Mouse (Mus musculus) CH12.LX (cell line): ENCODE measurements around the gene Zfp3.

ENCODE experiments used
- CHD1 ChIP-seq: IDR thresholded peaks from 2 replicates; pipeline ENCODE4 v1.6.1; 2012; ENCODE audit warnings: low read depth, low read length, improper control_type of control experiment, inconsistent platforms
- CTCF ChIP-seq, 2 experiments: IDR thresholded peaks in 1 of 2; conservative IDR thresholded peaks in 1 of 2; 2 replicates each; pipeline ENCODE4 v1.5.1; 2011 to 2012; ENCODE audit warnings: low read depth in 2 of 2, low read length in 2 of 2, improper control_type of control experiment in 1 of 2, inconsistent platforms in 1 of 2, mild to moderate bottlenecking in 1 of 2, moderate library complexity in 1 of 2
- EP300 ChIP-seq: IDR thresholded peaks from 2 replicates; pipeline ENCODE4 v1.6.1; 2011; ENCODE audit warnings: low read length, improper control_type of control experiment
- MEF2A ChIP-seq: IDR thresholded peaks from 2 replicates; pipeline ENCODE4 v1.6.1; 2014; ENCODE audit warnings: low read depth, mild to moderate bottlenecking, inconsistent platforms, low read length, improper control_type of control experiment, borderline replicate concordance
- MXI1 ChIP-seq: IDR thresholded peaks from 2 replicates; pipeline ENCODE4 v1.6.1; 2011; ENCODE audit warnings: mild to moderate bottlenecking, low read depth, low read length, improper control_type of control experiment
- MYC ChIP-seq: IDR thresholded peaks from 2 replicates; pipeline ENCODE4 v1.6.1; 2011; ENCODE audit warnings: low read depth, mild to moderate bottlenecking, improper control_type of control experiment, low read length
- POLR2A ChIP-seq: IDR thresholded peaks from 2 replicates; pipeline ENCODE4 v1.6.1; 2011; ENCODE audit warnings: low read depth, mild to moderate bottlenecking, improper control_type of control experiment, low read length
- TBP ChIP-seq: conservative IDR thresholded peaks from 2 replicates; pipeline ENCODE4 v1.6.1; 2011; ENCODE audit warnings: low read depth, low read length, improper control_type of control experiment
- UBTF ChIP-seq: IDR thresholded peaks from 2 replicates; pipeline ENCODE4 v1.6.1; 2012; ENCODE audit warnings: low read depth, mild to moderate bottlenecking, inconsistent platforms, low read length, improper control_type of control experiment, moderate library complexity
- ZNF384 ChIP-seq: IDR thresholded peaks from 2 replicates; pipeline ENCODE4 v1.6.1; 2012; ENCODE audit warnings: low read depth, low read length, improper control_type of control experiment, inconsistent platforms

GRCm38 (mm10) chr11:70811041-70811440, 47.0 kb downstream of the Zfp3 start:
- TF ChIP-seq EP300 (no peak), CTCF (conservative IDR thresholded peaks at IDR 0.05 in 1 of 2, IDR thresholded peaks at IDR 0.05 in 1 of 2; ENCODE audit: low read depth in 2 of 2, low read length in 2 of 2) (no peak), MYC (no peak), ZNF384 (no peak), POLR2A (no peak), MEF2A (no peak), UBTF (no peak), CHD1 (no peak), MXI1 (no peak), TBP (no peak)
